Mouse (Mus musculus): ENCODE data around the gene Dnah3. TPM values are rescaled to one million over a fixed set of nuclear protein-coding genes. Genes with fewer than 3 reads are reported as not detected.

Gene Dnah3
- total RNA-seq, 2 experiments from 2014 or later, result 0.07 to 0.46 TPM

DNA sequence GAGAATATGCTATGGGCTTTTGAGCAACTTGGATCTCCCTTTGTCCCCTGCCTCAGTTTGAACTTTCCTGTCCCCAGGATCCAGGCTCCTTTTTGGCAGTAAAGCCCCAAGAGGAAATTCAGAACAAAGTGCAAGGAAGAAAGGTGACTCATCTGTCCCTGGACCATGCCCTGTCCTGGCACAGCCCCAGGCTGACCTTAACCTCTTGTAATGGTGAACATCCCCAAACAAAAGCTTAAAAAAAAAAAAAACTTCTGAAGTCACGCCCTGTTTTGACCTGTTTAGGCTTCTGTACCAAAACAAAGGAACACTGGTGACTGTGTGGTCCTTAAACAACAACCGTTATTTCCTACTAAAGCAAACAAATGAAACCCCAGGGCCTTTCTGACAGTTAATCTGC lies 153.5 kb downstream of the Dnah3 start:
- no peak for DNase-seq

DNA sequence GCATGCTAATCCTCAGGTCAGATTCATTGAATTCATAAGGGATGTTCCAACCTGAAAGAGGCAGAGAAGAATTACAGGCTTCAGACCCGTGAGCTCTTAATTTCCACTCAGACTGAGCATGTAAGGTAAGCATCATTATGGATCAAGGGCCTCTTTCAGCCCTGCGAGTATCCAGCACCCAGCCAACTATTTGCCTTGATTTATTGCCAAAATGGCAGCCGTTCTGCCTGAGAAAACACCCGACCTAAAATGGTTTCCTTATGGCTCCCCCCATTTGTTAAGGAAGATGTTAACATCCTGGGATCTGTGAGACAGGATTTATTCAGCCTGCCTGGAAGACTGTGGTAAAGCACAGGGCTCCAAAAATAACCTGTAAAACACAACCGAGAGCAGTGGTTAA lies 158.0 kb downstream of the Dnah3 start:
- no peak for DNase-seq

DNA sequence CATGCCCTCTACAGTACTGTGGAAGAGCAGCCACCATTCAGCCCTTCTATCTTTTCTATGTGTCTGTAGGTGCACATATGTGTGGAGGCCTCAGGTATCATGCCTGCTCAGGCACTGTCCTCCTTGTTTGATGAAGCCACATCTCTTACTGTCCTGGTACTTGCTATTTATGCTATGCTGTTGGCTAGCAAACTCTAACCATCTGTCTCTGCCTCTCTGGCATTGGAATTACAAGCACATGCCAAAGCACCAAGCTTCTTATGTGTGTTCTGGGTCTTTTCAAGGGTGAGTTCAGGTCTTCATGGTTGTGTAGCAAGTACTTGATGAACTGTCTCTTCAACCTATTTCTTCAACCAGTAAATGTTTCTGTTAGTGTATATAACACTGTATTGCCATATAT lies 158.8 kb downstream of the Dnah3 start:
- no peak for DNase-seq

DNA sequence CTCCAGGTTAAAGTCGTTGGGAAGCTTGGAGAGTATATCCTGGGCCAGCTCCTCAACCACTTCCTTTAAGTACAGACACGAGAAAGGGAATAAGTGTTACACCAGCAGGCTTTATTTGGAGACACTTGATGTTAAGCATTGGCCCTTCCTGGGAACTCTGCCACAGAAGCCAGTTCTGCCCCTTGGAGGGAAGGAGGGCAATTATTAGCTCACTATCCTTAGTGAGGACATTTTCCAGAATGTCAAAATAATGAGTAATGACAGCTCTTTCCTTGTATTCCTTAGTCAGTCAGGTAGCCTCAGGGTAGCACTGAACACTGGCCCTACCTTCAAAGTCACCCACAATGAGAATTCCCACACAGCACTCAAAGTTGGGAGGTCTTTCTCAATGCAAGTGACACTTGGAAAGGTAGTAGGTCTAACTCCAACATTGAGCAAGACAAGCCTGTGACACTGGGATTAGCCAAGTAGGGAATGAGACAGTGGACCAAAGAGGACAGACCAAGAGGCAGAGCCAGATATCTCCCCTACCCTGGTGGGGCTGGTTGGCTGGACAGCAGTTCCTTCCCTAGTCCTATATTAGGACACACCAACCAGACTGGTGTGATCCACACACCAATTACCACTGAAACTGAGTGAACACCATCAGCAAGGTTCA lies 166.2 kb downstream of the Dnah3 start:
- no peak for DNase-seq

GRCm38 (mm10) chr7:119921054-119921453 lies 174.0 kb downstream of the Dnah3 start:
- no peak for DNase-seq

DNA sequence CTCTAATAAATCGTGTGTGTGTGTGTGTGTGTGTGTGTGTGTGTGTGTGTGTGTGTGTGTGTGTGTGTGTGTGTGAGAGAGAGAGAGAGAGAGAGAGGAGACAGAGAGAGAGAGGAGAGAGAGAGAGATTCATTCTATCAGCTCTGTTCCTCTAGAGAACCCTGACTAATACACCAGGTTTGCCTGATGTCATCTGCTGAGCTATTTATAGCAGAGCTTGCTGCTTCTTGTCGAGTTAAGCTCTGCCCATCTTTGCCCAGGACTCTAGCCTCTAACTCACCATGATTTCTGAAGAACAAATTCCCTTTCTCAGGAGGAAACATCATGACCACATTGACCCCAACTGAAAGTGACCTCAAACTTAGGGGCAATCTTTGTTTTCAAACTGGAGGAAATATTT lies 174.6 kb downstream of the Dnah3 start:
- DNase-seq, result no peak

GRCm38 (mm10) chr7:119911727-119912126 lies 183.4 kb downstream of the Dnah3 start:
- DNase-seq, result no peak

- no peak for DNase-seq
These were observed 188.4 kb downstream of the Dnah3 start for GRCm38 (mm10) chr7:119906523-119907215.

DNA sequence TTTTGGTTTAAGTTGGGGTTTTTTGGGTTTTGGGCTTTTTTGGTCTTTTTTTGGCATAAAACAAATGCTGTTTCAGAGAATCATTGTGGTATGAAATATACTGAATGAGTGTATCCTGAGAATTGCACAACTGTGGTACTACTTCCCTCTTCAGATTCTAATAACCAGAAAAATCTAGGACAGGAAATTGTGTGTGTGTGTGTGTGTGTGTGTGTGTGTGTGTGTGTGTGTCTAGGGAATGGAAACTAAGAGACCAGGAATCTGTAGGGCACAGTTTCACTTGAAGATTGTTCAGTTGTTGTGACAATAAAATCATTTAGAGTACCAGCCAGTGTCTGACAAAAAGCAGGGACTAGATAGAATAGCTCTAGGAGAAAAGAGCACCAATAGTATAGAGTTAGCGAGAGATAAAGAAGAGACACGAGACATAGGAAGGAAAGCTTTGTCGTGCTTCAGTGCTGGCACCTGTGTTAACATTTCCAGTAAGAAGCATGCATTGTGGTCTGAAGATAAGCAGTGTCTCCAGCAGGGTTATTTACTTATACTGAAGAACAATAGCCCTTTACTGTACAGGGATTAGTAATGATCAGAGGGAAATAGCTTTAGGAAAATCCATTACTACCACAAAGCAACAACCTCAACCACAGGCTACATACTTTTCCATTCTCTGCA lies 195.6 kb downstream of the Dnah3 start:
- no peak for DNase-seq

- no peak for DNase-seq
These were observed 196.7 kb downstream of the Dnah3 start for GRCm38 (mm10) chr7:119898247-119898856.

GRCm38 (mm10) chr7:119897521-119898109 lies 197.5 kb downstream of the Dnah3 start:
- no peak for DNase-seq

- peak; percentile 97 for DNase-seq
These were observed 199.2 kb downstream of the Dnah3 start, which contains the start of the genes Lyrm1 and Dcun1d3 for GRCm38 (mm10) chr7:119895639-119896512. TSS of gene Lyrm1 (plus strand) at chr7:119895861. TSS of gene Dcun1d3 (minus strand) at chr7:119896298.

GRCm38 (mm10) chr7:119894818-119895544 lies 200.1 kb downstream of the Dnah3 start:
- DNase-seq, result peak; percentile 39 to 44

DNA sequence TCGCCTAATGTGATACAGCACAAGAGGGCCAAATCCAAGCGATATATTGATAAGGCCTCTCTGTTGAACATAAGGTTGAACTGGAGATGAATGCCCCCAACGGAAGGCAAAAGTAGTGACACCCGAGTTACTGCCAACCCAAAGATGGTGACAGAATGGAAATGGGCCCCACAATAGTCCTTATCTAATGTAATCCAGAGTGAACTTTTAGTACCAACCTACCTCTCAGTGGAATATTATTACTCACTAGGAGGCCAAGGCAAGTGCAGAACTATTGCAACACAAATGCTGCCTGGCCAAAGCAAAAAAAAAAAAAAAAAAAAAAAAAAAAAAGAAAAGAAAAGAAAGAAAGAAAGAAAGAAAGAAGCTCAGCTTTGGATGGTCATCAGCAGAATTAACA lies 202.3 kb downstream of the Dnah3 start:
- no peak for DNase-seq

GRCm38 (mm10) chr7:119892198-119892597 lies 202.9 kb downstream of the Dnah3 start:
- no peak for DNase-seq

DNA sequence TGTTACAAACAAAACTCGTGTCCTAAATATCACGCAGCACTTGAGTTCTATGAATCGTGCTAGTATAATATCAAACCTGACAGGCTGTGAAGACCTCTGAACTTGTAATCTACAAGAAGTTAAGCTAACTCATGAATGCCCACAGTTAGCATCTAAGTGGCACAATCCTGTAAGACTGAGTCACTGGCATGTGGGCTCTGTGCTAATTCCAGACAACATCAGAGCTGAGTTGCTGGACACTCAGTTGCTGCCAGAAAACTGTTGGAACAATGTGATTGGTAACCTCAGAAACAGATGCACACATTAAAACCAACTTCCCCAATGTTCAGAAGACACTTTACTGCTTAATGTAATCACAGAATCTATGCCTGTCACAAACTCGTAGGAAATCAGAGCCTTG lies 207.2 kb downstream of the Dnah3 start:
- no peak for DNase-seq

- DNase-seq, result no peak
These were observed 213.9 kb downstream of the Dnah3 start for GRCm38 (mm10) chr7:119881229-119881628.

DNA sequence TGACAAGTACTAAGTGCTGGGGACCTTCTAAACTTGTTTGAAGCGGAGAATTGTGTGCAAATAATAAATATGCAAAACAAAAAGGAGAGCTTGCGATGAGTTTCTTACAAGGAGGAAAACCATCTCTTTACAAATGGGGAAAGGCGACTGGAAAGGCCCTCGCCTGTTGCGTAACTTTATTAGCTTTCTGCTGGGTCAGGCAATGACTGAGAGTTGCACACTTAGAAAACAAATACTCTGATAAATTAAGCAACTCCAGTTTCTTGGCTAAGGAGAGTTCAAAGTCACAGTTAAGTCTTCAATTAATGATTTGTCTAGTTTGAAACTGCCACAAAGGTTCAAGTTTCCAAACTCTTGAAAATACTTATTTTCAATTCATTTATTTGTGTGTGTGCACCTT lies 214.7 kb downstream of the Dnah3 start:
- no peak for DNase-seq

- no peak for DNase-seq
These were observed 215.9 kb downstream of the Dnah3 start for GRCm38 (mm10) chr7:119879171-119879570.

DNA sequence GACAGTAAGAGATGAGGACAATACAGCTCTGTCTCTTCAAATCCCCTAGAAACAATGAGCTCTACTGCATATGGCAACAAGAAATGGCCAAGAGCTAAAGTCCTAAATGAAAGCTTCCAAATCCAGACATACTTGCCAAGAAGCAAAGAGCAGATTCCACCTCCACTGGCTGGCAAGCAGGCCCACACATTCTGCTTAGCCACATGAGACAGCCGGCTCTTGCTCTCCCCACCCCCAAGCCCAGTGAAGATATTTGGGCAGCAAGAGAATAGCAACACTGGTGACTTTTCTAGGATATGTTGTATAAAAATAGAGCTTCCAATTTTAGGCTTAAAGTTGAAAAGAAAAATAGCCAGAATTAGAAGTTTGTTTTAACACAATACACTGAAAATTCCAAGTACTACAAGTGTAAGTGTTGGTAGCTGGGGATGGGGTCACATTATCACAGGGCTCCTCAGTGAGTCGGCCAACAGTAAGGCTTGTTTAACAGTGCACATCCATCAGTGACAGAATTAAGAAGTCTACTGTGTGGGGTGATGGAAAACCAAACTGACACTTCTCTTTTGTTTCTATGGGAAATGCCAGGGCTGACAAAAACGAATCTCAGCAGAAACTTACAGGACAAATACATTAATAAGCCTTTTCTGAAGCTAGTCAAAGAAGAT lies 219.2 kb downstream of the Dnah3 start:
- DNase-seq, result peak; percentile 15 to 32
